Mouse (Mus musculus) erythroblast, embryonic 14.5 days (primary cell): Measurements from ENCODE around the gene Ramp1.

Experiments
- GATA1 ChIP-seq: IDR thresholded peaks from 2 replicates; pipeline ENCODE4 v1.6.1; 2012; ENCODE audit warnings: low read length, inconsistent platforms, mixed read lengths
- TAL1 ChIP-seq: IDR thresholded peaks from 3 replicates; pipeline ENCODE4 v1.6.1; 2012; ENCODE audit warnings: low read length, inconsistent platforms, mixed read lengths

- TF ChIP-seq GATA1 (no peak), TAL1 (no peak)
Measured at GRCm38 (mm10) chr1:91220322-91220672, 40.7 kb downstream of the Ramp1 start.
